Mouse (Mus musculus): ENCODE results near the gene Sfswap. TPM values are rescaled to one million over a fixed set of nuclear protein-coding genes. Genes with fewer than 3 reads are reported as not detected.

Gene Sfswap
- polyA plus RNA-seq, 1 experiment, result 194 TPM

DNA sequence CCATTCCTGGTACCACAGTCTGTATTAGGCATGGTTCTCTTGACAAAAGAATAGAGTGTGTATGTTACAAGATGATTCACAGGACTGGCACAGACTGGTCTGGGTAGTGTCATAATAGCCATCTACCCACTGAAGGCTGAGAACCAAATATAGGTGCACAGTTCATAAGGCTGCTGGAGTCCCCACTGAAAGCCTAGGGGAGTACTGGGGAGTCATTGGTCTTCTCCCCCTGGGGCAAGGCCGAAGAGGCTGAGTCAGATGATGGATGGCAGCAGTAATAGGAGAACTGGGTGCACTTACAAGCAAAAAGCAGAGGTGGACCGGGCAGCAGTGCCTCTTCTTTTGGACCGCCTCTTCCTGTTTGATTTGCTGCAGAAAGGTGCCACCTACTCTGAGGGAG is 32.7 kb downstream of the Sfswap start:
- TF ChIP-seq CTCF (IDR thresholded peaks at IDR 0.05; ENCODE audit: borderline replicate concordance, insufficient read depth, low read depth, low read length) (no peak), POLR2A (IDR thresholded peaks at IDR 0.05; ENCODE audit: borderline replicate concordance, insufficient read depth, low read length) (no peak)
- Histone ChIP-seq H3K4me3 (replicated peaks; ENCODE audit: insufficient read depth, low read depth, low read length) (no peak overlapping the region), H3K27me3 (ENCODE audit: control insufficient read depth, insufficient read depth, low read length) (no peaks in the 10 kb centered on the region), H3K4me1 (ENCODE audit: control insufficient read depth, insufficient read depth, low read length) (peaks cover 9% of the 10 kb centered on the region), H3K27ac (ENCODE audit: insufficient read depth, low read length) (0 out of 2 replicates have a peak overlapping the region, but pooled peaks have one; percentile 33)
- no peak for DNase-seq
- 96% methylated on average over 3 of the region's 3 CpGs for WGBS

DNA sequence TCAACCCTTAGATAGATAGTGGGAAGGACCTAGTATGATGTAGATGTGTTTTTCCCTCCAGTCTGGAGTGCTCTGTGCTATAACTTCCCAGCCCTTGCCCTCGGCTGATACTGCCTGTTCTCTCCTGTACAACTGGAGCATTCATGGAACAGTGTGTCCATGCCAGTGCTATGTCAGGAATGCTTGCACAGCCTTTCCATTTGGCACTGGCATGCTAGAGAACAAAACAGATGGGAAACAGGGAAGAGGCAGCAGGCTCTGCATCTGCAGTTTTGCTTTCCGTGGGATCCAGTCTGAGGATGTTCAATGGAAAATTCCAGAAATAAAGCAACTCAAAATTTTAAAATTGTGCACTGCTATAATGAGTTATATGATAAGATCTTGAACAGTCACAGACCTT is 33.5 kb downstream of the Sfswap start:
- DNase-seq, result peak; percentile 45 to 71
- no peak for TF ChIP-seq POLR2A (IDR thresholded peaks at IDR 0.05; ENCODE audit: borderline replicate concordance, insufficient read depth, low read length)
- TF ChIP-seq CTCF (IDR thresholded peaks at IDR 0.05; ENCODE audit: borderline replicate concordance, insufficient read depth, low read depth, low read length), result no peak
- no peaks in the 10 kb centered on the region for H3K27me3 ChIP-seq (ENCODE audit: control insufficient read depth, insufficient read depth, low read length)
- no peak overlapping the region for H3K4me3 ChIP-seq (replicated peaks; ENCODE audit: insufficient read depth, low read depth, low read length)
- H3K4me1 ChIP-seq (ENCODE audit: control insufficient read depth, insufficient read depth, low read length), result peaks cover 9% of the 10 kb centered on the region
- 13% methylated on average over 2 of the region's 2 CpGs for WGBS
- H3K27ac ChIP-seq (ENCODE audit: insufficient read depth, low read length), result peak overlapping the region; percentile 10; the same call in 1 of the 2 replicates

DNA sequence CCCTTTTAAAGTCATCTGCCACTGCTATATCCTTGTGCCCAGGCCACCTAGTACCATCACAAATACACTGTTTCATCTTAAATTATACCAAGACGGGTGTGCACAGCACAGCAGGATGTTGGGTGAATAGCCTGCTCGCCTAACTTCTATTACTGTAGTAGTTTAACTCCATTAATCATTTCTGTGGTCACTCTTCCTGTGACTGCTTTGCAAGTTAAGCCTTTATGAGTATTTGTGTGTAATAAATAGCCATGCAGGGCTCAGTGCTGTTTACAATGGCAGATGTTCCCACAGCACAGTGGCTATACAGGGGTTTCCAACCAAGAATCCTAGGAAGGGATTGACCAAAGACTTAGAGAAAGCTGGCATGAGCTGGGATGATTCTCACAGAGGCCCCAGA is 34.0 kb downstream of the Sfswap start:
- WGBS, result 87% methylated on average over 2 of the region's 2 CpGs
- Histone ChIP-seq H3K27ac (ENCODE audit: insufficient read depth, low read length) (no peak overlapping the region), H3K27me3 (ENCODE audit: control insufficient read depth, insufficient read depth, low read length) (no peaks in the 10 kb centered on the region), H3K4me3 (replicated peaks; ENCODE audit: insufficient read depth, low read depth, low read length) (no peak overlapping the region), H3K4me1 (ENCODE audit: control insufficient read depth, insufficient read depth, low read length) (peaks cover 9% of the 10 kb centered on the region)
- TF ChIP-seq POLR2A (IDR thresholded peaks at IDR 0.05; ENCODE audit: borderline replicate concordance, insufficient read depth, low read length), result no peak
- no peak for TF ChIP-seq CTCF (IDR thresholded peaks at IDR 0.05; ENCODE audit: borderline replicate concordance, insufficient read depth, low read depth, low read length)
- no peak for DNase-seq

DNA sequence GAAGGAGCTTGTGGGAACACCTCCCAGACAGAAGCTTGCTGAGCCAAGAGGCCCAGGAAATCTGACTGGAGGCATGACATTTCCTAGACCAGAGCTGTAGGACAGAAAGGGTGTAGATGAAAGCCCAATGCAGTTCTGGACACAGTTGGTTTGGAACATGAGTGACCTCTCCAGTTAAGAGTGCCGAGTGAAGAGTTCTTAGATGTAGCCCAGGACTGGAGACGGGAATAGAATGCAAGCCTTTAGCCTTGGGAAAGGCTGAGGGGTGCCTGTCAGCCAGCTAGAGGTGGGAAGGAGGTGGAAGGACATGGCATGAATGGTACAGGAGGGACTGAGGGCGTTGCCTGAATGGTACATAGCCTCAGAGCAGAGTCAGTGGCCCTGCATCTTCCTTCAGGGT is 34.4 kb downstream of the Sfswap start:
- peaks cover 9% of the 10 kb centered on the region for H3K4me1 ChIP-seq (ENCODE audit: control insufficient read depth, insufficient read depth, low read length)
- DNase-seq, result no peak
- no peak overlapping the region for H3K27ac ChIP-seq (ENCODE audit: insufficient read depth, low read length)
- TF ChIP-seq CTCF (IDR thresholded peaks at IDR 0.05; ENCODE audit: borderline replicate concordance, insufficient read depth, low read depth, low read length) (no peak), POLR2A (IDR thresholded peaks at IDR 0.05; ENCODE audit: borderline replicate concordance, insufficient read depth, low read length) (no peak)
- H3K27me3 ChIP-seq (ENCODE audit: control insufficient read depth, insufficient read depth, low read length), result no peaks in the 10 kb centered on the region
- no peak overlapping the region for H3K4me3 ChIP-seq (replicated peaks; ENCODE audit: insufficient read depth, low read depth, low read length)
- WGBS, result 96% methylated on average over 3 of the region's 3 CpGs

DNA sequence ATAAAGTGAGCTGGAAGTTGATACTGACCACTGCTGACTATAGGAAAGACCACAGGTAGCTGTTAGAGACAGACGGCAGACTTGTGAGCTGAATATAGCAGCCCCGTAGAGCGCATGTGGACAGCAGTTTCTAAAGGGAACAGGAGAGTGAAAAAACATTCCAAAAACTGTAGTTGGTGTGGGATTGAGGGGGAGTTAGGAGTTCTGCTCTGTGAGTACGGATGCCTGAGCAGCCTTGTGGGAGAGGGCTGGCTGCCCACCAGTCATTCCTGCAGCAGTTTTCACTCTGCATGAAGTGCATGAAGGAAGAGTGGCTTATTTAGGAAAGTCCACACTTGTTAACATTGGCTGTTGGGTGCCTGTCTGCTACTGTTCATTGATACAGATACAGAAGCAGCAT is 37.8 kb downstream of the Sfswap start:
- no peak overlapping the region for H3K27ac ChIP-seq (ENCODE audit: insufficient read depth, low read length)
- no peak for DNase-seq
- no peak for TF ChIP-seq CTCF (IDR thresholded peaks at IDR 0.05; ENCODE audit: borderline replicate concordance, insufficient read depth, low read depth, low read length)
- TF ChIP-seq POLR2A (IDR thresholded peaks at IDR 0.05; ENCODE audit: borderline replicate concordance, insufficient read depth, low read length), result no peak
- H3K4me1 ChIP-seq (ENCODE audit: control insufficient read depth, insufficient read depth, low read length), result peaks cover 9% of the 10 kb centered on the region
- no peaks in the 10 kb centered on the region for H3K27me3 ChIP-seq (ENCODE audit: control insufficient read depth, insufficient read depth, low read length)
- H3K4me3 ChIP-seq (replicated peaks; ENCODE audit: insufficient read depth, low read depth, low read length), result no peak overlapping the region
- 76% methylated on average over 4 of the region's 4 CpGs for WGBS

DNA sequence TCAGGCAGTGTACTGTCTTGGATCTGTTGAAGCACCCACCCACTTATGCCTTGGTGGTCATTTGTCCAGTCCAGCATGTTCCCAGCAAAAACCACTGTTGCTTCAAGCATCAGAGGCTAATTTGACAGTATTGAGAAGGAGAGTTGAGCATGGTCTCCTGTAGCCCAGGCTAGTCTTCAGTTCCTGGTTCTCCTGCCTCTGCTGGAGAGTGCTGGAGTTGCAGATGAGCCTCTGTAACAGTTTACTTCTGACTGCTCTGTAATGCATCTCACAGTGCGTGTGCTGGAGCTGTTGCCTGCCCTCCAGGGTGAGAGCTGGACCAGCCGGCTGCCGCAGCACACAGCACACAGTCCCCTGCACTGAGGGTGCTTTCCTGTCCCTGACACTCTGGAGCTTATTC is 41.2 kb downstream of the Sfswap start:
- 89% methylated on average over 3 of the region's 3 CpGs for WGBS
- Histone ChIP-seq H3K4me3 (replicated peaks; ENCODE audit: insufficient read depth, low read depth, low read length) (no peak overlapping the region), H3K4me1 (ENCODE audit: control insufficient read depth, insufficient read depth, low read length) (no peaks in the 10 kb centered on the region), H3K27me3 (ENCODE audit: control insufficient read depth, insufficient read depth, low read length) (no peaks in the 10 kb centered on the region), H3K27ac (ENCODE audit: insufficient read depth, low read length) (no peak overlapping the region)
- no peak for DNase-seq
- TF ChIP-seq POLR2A (IDR thresholded peaks at IDR 0.05; ENCODE audit: borderline replicate concordance, insufficient read depth, low read length) (no peak), CTCF (IDR thresholded peaks at IDR 0.05; ENCODE audit: borderline replicate concordance, insufficient read depth, low read depth, low read length) (0 out of 2 replicates have a peak, but pooled peaks have one; percentile 8)

DNA sequence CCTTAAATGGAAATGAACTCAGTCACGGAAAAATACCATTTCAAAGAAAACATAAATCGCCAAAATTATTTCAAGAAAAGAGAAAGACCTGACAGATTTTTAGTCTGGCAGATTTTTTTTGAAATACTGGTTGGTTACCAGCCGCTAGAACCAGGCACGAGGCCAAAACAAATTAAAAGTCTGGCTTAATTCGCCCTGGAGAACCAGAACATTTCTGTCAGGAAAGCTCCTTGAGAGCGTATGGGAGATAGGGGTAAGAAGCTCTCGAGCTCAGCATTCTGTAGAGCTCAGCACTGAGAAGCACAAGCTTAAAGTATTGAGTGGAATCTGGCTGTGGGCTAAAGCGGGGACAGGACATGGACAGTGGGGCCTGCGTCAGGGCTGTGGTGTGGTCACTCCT is 44.8 kb downstream of the Sfswap start:
- 47% methylated on average over 9 of the region's 9 CpGs for WGBS
- Histone ChIP-seq H3K27me3 (ENCODE audit: control insufficient read depth, insufficient read depth, low read length) (no peaks in the 10 kb centered on the region), H3K4me3 (replicated peaks; ENCODE audit: insufficient read depth, low read depth, low read length) (no peak overlapping the region), H3K27ac (ENCODE audit: insufficient read depth, low read length) (no peak overlapping the region), H3K4me1 (ENCODE audit: control insufficient read depth, insufficient read depth, low read length) (no peaks in the 10 kb centered on the region)
- TF ChIP-seq POLR2A (IDR thresholded peaks at IDR 0.05; ENCODE audit: borderline replicate concordance, insufficient read depth, low read length), result no peak
- no peak for TF ChIP-seq CTCF (IDR thresholded peaks at IDR 0.05; ENCODE audit: borderline replicate concordance, insufficient read depth, low read depth, low read length)
- no peak for DNase-seq

DNA sequence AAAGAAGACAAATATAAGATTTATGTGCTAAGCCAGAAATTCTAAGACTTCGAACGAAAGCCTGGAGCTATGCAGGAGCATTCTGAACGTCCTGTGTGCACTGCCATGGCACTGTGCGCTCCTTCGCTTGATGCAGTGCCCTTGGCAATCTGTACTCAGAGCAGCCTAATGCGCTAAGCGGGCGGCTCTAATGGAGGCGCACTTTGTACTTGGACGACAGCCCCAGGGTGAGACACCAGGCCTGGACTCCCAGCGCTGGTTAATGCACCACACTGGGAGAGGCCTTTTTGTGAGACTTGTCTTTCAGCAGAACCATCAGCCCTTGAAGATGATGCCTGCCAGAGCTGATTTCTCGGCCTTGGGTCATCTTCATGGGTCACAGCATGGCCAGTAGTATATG is 48.7 kb downstream of the Sfswap start:
- no peaks in the 10 kb centered on the region for H3K27me3 ChIP-seq (ENCODE audit: control insufficient read depth, insufficient read depth, low read length)
- no peak overlapping the region for H3K27ac ChIP-seq (ENCODE audit: insufficient read depth, low read length)
- WGBS, result 70% methylated on average over 12 of the region's 12 CpGs
- no peak for DNase-seq
- TF ChIP-seq CTCF (IDR thresholded peaks at IDR 0.05; ENCODE audit: borderline replicate concordance, insufficient read depth, low read depth, low read length) (no peak), POLR2A (IDR thresholded peaks at IDR 0.05; ENCODE audit: borderline replicate concordance, insufficient read depth, low read length) (no peak)
- no peaks in the 10 kb centered on the region for H3K4me1 ChIP-seq (ENCODE audit: control insufficient read depth, insufficient read depth, low read length)
- H3K4me3 ChIP-seq (replicated peaks; ENCODE audit: insufficient read depth, low read depth, low read length), result no peak overlapping the region

Data from cerebellum, adult 2 months (tissue).